Mouse (Mus musculus): ENCODE measurements around the gene Espn. TPM values are rescaled to one million over a fixed set of nuclear protein-coding genes. Genes with fewer than 3 reads are reported as not detected.

The Espn gene
- polyA plus RNA-seq, 1 experiment, result 48.3 TPM

DNA sequence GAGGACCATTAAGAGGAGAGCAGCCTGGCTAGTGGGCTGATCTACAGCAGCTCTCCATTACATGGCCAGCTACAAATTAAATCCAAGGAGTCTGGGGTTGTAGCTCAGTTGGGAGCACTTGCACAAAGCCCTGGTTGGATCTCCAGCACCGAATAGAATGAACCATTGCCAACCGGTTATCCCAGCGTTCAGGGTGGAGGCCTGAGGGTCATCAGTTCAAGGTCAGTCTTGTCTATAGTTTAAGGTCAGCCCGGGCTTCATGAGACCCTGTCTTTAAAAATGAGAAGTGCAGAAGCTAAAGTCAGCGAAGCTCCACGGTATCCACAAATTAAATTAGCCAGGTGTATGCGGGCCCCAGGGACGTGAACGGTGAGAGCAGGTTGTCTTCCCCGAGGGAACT, 18.1 kb upstream of the Espn start:
- no peaks in the 10 kb centered on the region for H3K27me3 ChIP-seq (replicated peaks; ENCODE audit: control insufficient read depth, insufficient read depth, low read length)
- TF ChIP-seq POLR2A (IDR thresholded peaks at IDR 0.05; ENCODE audit: low read depth, low read length) (no peak), CTCF (conservative IDR thresholded peaks at IDR 0.05; ENCODE audit: insufficient read depth, insufficient read length, low read depth, low read length) (no peak)
- WGBS, result 86% methylated on average over 10 of the region's 10 CpGs
- no peak for DNase-seq
- H3K27ac ChIP-seq (ENCODE audit: insufficient read depth, low read depth, low read length), result no peak overlapping the region
- H3K4me1 ChIP-seq (ENCODE audit: control insufficient read depth, insufficient read depth, low read length), result no peaks in the 10 kb centered on the region
- H3K36me3 ChIP-seq (ENCODE audit: control insufficient read depth, insufficient read depth, low read length), result no peaks in the 10 kb centered on the region
- H3K4me3 ChIP-seq (ENCODE audit: insufficient read depth, low read depth, low read length), result no peak overlapping the region

DNA sequence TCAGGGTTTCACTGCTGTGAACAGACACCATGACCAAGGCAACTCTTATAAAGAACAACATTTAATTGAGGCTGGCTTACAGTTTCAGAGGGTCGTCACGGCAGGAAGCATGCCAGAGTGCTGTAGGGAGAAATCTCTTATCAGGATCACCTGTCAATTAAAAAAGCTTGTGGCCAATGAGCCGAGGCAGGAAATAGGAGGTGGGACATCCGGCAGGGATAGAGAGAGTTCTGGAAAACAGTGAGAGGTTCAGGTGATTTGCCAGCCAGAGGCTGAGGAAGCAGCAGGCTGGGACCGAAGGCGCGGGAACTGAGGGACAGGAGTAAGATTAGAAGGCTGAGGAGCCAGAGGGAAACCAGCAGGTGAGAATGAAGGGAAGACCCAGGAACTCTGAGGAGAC, 16.9 kb upstream of the Espn start:
- WGBS, result 77% methylated on average over 7 of the region's 7 CpGs
- TF ChIP-seq CTCF (conservative IDR thresholded peaks at IDR 0.05; ENCODE audit: insufficient read depth, insufficient read length, low read depth, low read length) (no peak), POLR2A (IDR thresholded peaks at IDR 0.05; ENCODE audit: low read depth, low read length) (no peak)

DNA sequence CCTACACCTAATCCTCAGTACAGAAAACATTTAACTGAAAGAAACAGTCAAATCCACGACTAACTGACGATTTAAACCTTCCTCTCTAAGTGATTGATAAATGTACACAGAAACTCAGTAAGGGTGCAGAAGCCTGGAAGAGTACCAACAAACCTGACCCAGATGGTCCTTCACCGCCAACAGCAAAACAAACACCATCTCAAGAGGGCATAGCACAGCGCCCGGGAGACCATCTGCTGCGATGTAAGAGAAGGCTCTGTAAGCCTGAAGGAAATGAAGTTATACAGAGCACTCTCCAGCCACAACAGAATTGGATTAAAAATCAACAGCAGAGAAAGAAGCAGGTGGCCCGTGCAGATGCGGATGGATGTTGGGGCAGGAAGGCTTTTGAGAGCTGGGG, 15.9 kb upstream of the Espn start:
- no peak for TF ChIP-seq CTCF (conservative IDR thresholded peaks at IDR 0.05; ENCODE audit: insufficient read depth, insufficient read length, low read depth, low read length)
- H3K27ac ChIP-seq (ENCODE audit: insufficient read depth, low read depth, low read length), result no peak overlapping the region
- no peaks in the 10 kb centered on the region for H3K27me3 ChIP-seq (replicated peaks; ENCODE audit: control insufficient read depth, insufficient read depth, low read length)
- H3K4me3 ChIP-seq (ENCODE audit: insufficient read depth, low read depth, low read length), result no peak overlapping the region
- no peaks in the 10 kb centered on the region for H3K4me1 ChIP-seq (ENCODE audit: control insufficient read depth, insufficient read depth, low read length)
- DNase-seq, result no peak
- no peaks in the 10 kb centered on the region for H3K36me3 ChIP-seq (ENCODE audit: control insufficient read depth, insufficient read depth, low read length)
- WGBS, result 47% methylated on average over 8 of the region's 8 CpGs

More for the DNA sequence above, 16.9 kb upstream of the Espn start:
- no peak overlapping the region for H3K4me3 ChIP-seq (ENCODE audit: insufficient read depth, low read depth, low read length)
- no peaks in the 10 kb centered on the region for H3K36me3 ChIP-seq (ENCODE audit: control insufficient read depth, insufficient read depth, low read length)
- no peaks in the 10 kb centered on the region for H3K4me1 ChIP-seq (ENCODE audit: control insufficient read depth, insufficient read depth, low read length)
- H3K27me3 ChIP-seq (replicated peaks; ENCODE audit: control insufficient read depth, insufficient read depth, low read length), result no peaks in the 10 kb centered on the region
- no peak overlapping the region for H3K27ac ChIP-seq (ENCODE audit: insufficient read depth, low read depth, low read length)
- DNase-seq, result no peak

DNA sequence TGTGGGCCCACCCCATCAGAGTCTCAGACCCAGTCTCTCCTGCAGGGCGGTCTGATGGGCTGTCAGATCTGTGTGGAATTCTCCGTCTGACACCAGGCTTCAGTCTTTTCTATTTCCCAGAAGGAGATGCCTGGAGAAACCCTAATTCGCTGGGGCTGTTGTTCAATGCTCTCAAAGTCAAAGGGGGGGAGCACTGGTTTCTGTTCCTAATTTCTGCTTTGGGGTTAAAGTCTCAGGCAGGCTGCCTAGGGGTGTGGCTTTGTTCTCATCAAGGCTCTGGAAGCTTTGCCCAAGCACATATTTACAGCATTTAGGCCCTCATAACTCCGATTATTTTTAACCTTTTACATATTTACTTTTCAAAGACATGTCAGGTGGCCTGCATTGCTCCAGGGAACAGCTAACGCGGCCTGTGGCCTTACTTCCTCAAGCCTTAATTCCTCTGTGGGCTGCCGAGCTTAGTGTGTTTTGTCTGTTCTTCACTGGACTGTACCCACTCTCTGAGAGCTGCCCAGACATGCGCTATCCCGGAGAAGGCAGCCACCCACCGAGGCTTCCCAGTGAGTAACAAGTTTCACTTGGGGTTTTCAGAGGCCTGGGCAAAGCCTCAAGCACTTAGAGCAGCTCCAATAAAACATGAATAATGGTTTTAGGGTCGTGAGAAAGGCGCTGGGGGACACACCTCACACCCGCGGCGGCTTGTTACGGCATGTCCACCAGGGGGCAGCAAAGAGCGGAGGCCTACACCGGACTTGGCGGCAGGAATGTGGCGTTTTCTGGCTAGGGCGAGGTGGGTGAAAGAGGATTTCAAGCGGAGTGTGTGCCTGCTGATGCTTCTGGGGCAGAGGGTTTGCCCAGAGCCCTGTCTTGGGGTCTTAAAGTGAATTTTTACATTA, 13.1 kb upstream of the Espn start:
- peak; percentile 69 for DNase-seq
- WGBS, result 17% methylated on average over 22 of the region's 22 CpGs
- H3K27me3 ChIP-seq (replicated peaks; ENCODE audit: control insufficient read depth, insufficient read depth, low read length), result no peaks in the 10 kb centered on the region
- no peaks in the 10 kb centered on the region for H3K36me3 ChIP-seq (ENCODE audit: control insufficient read depth, insufficient read depth, low read length)
- H3K27ac ChIP-seq (ENCODE audit: insufficient read depth, low read depth, low read length), result no peak overlapping the region
- no peak overlapping the region for H3K4me3 ChIP-seq (ENCODE audit: insufficient read depth, low read depth, low read length)
- TF ChIP-seq POLR2A (IDR thresholded peaks at IDR 0.05; ENCODE audit: low read depth, low read length) (no peak), CTCF (conservative IDR thresholded peaks at IDR 0.05; ENCODE audit: insufficient read depth, insufficient read length, low read depth, low read length) (peak; percentile 78)
- peaks cover 10% of the 10 kb centered on the region for H3K4me1 ChIP-seq (ENCODE audit: control insufficient read depth, insufficient read depth, low read length)

DNA sequence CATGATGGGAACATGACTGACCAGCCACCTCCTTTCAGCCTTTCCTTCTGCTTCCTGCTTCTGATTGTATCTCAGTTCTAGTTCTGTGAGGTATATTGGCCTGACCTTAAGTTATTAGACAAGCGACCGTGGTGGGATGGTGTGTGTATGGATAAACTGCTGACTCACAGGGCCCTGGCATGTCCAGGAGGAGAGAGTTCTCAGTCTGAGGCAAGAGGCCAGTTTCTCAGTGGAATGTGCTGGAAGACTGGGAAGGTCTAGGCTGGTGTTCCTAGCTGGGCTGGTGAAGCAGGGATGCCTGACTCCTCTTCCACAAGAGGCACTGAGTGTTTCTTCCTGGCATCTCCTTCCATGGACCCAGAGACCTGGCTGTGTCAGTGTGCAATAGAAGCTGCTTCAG, 10.6 kb upstream of the Espn start:
- Histone ChIP-seq H3K27ac (ENCODE audit: insufficient read depth, low read depth, low read length) (no peak overlapping the region), H3K4me1 (ENCODE audit: control insufficient read depth, insufficient read depth, low read length) (peaks cover 18% of the 10 kb centered on the region), H3K4me3 (ENCODE audit: insufficient read depth, low read depth, low read length) (no peak overlapping the region), H3K27me3 (replicated peaks; ENCODE audit: control insufficient read depth, insufficient read depth, low read length) (no peaks in the 10 kb centered on the region), H3K36me3 (ENCODE audit: control insufficient read depth, insufficient read depth, low read length) (no peaks in the 10 kb centered on the region)
- WGBS, result 57% methylated on average over 2 of the region's 2 CpGs
- TF ChIP-seq POLR2A (IDR thresholded peaks at IDR 0.05; ENCODE audit: low read depth, low read length) (no peak), CTCF (conservative IDR thresholded peaks at IDR 0.05; ENCODE audit: insufficient read depth, insufficient read length, low read depth, low read length) (no peak)
- DNase-seq, result no peak

DNA sequence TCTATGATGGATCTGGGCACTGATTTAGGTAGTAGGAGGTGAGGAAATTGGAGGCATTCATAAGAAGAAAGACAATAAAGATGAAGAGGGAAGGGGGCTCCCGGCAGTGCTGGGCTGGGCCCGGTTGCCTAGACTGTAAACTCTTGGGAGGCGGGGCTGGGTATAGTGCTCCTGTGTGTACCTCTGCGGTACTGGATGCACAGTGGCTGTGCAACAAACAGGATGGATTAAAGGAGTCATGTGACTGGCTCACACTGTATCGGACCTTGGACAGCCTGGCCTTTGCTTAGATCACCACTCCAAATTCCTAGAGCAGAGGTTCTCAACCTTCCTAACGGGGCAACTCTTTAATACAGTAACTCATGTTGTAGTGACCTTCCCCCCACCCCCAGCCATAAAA, 9.4 kb upstream of the Espn start:
- peak overlapping the region; percentile 65 for H3K27ac ChIP-seq (ENCODE audit: insufficient read depth, low read depth, low read length)
- H3K36me3 ChIP-seq (ENCODE audit: control insufficient read depth, insufficient read depth, low read length), result no peaks in the 10 kb centered on the region
- WGBS, result 51% methylated on average over 6 of the region's 6 CpGs

DNA sequence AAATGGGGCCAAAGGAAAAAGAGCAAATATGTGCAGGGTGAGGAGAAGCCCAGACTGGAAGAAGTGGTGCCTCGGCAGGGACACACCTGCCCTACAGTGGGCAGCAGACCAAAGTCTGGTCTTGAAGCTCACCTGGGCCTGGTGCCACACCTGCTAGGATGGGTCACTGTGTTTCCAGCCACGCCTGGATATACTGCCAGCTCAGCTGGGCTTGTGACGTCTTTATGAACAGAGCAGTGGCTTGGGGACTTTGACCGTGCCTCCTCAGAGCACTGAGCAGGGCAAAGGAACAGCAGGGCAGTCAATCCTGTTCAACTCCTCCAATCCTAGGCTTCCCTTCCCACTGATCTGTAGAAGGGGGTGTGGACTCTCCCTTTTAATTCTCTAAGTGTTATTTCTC, 8.6 kb upstream of the Espn start:
- TF ChIP-seq POLR2A (IDR thresholded peaks at IDR 0.05; ENCODE audit: low read depth, low read length), result no peak
- TF ChIP-seq CTCF (conservative IDR thresholded peaks at IDR 0.05; ENCODE audit: insufficient read depth, insufficient read length, low read depth, low read length), result no peak
- no peak overlapping the region for H3K4me3 ChIP-seq (ENCODE audit: insufficient read depth, low read depth, low read length)
- H3K27ac ChIP-seq (ENCODE audit: insufficient read depth, low read depth, low read length), result peak overlapping the region; percentile 65
- DNase-seq, result peak; percentile 90
- H3K36me3 ChIP-seq (ENCODE audit: control insufficient read depth, insufficient read depth, low read length), result no peaks in the 10 kb centered on the region
- WGBS, result 40% methylated on average over 4 of the region's 4 CpGs
- H3K27me3 ChIP-seq (replicated peaks; ENCODE audit: control insufficient read depth, insufficient read depth, low read length), result no peaks in the 10 kb centered on the region
- H3K4me1 ChIP-seq (ENCODE audit: control insufficient read depth, insufficient read depth, low read length), result peaks cover 18% of the 10 kb centered on the region

More for the DNA sequence above, 9.4 kb upstream of the Espn start:
- peak; percentile 84 for DNase-seq
- no peaks in the 10 kb centered on the region for H3K27me3 ChIP-seq (replicated peaks; ENCODE audit: control insufficient read depth, insufficient read depth, low read length)
- TF ChIP-seq POLR2A (IDR thresholded peaks at IDR 0.05; ENCODE audit: low read depth, low read length) (no peak), CTCF (conservative IDR thresholded peaks at IDR 0.05; ENCODE audit: insufficient read depth, insufficient read length, low read depth, low read length) (no peak)
- H3K4me3 ChIP-seq (ENCODE audit: insufficient read depth, low read depth, low read length), result no peak overlapping the region
- H3K4me1 ChIP-seq (ENCODE audit: control insufficient read depth, insufficient read depth, low read length), result peaks cover 18% of the 10 kb centered on the region

All from kidney, adult 2 months (tissue).